Mouse (Mus musculus): Measurements from ENCODE around the gene Pla2g2d. TPM values are rescaled to one million over a fixed set of nuclear protein-coding genes. Genes with fewer than 3 reads are reported as not detected.
"Not testable (repeated sequence)": the region's sequence is repeated elsewhere in the genome, so short reads cannot be mapped to it uniquely, and the experiment has no call there.

Pla2g2d gene
- total RNA-seq, 2 experiments from 2014 or later, result 0.28 to 0.48 TPM

GRCm38 (mm10) chr4:138819101-138819500 is 43.6 kb downstream of the Pla2g2d start:
- DNase-seq (ENCODE audit: low spot score in 2 of 2), result no peak
- intact Hi-C loops (cut with DNase I), result no loop called here

DNA sequence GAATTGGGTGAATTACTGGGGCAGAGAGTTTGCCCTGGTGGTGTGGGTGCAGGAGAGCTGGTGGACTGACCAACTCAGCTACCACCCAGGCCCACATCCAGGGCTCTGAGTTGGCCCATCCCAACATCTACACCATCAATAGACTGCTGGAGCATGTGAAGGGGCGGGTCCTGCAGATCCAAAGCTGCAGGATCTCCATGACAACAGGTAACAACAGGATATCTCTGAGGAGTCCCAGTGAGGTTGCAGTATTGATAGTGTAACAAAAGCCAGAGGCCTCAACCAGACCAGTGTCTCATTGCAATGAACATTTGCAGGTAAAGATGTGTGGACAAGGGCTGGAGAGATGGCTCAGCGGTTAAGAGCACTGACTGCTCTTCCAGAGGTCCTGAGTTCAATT is 45.5 kb downstream of the Pla2g2d start:
- no peak for DNase-seq (ENCODE audit: low spot score in 2 of 2)
- intact Hi-C loops (cut with DNase I), result no loop called here

GRCm38 (mm10) chr4:138824161-138824560 is 48.6 kb downstream of the Pla2g2d start:
- intact Hi-C loops (cut with DNase I); DNase-seq (ENCODE audit: low spot score in 2 of 2): not testable (repeated sequence)

- DNase-seq (ENCODE audit: low spot score in 2 of 2), result no peak
- intact Hi-C loops (cut with DNase I), result no loop called here
Measured at GRCm38 (mm10) chr4:138824660-138825059, 49.1 kb downstream of the Pla2g2d start.

DNA sequence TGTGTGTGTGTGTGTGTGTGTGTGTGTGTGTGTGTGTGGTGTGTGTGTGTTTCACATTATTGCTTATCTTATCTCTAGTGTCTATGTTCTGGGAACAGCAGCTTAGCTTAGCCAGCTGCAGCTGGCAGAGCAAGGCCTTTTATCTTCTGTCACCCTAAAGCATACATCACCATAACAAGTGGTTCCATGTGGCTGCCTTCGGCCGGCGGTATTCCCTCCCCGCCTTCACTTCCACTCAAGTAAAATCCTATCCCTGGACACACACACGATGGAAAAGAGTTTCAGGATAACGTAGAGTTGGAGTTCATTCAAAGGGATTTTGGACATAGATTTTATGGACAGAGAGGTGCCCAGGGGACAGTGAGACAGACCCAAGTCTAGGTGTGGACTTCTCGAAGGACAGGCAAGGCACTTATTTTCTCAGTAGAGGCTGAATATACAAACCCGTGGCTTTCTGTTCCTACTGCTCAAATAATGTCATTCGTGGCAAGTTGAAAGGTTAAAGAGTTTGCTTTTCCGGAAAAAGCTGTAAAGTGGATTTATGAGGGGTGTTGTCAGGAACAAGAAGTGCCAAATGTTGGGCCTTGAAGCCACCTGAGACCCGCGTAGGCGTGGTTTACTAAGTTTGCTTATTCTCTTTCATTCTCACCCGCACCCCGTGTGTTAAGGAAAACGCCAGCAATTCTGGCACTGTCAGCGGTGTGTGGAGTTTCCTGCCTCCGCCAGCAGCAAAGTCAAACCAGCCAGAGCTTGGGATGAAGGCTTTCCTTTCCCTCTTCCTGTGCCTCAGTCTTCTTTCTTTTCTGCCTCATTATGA is 50.4 kb downstream of the Pla2g2d start:
- intact Hi-C loops (cut with DNase I), result no loop called here
- DNase-seq (ENCODE audit: low spot score in 2 of 2), result no peak

- DNase-seq (ENCODE audit: low spot score in 2 of 2), result no peak
- intact Hi-C loops (cut with DNase I), result no loop called here
Measured at GRCm38 (mm10) chr4:138827147-138827546, 51.6 kb downstream of the Pla2g2d start.

Other genes starting within 250 kb of the Pla2g2d start
- gene Vwa5b1, start 139.9 kb upstream of the Pla2g2d start, total RNA-seq (2021), result 1 to 10 TPM; 4.5 to 7.0 TPM
- gene Pla2g2c, start 50.9 kb upstream of the Pla2g2d start, total RNA-seq (2021), result under 1 TPM in 1 of 2 experiments, not detected in 1; 0.25 TPM
- 1 to 10 TPM in 1 of 2 experiments, under 1 TPM in 1; 0.98 to 1.5 TPM for gene Ubxn10, start 38.6 kb upstream of the Pla2g2d start, total RNA-seq (2021)
- gene Pla2g2f, start 18.1 kb upstream of the Pla2g2d start, total RNA-seq (2021), result not detected
- 1 to 10 TPM; 7.0 to 7.9 TPM for gene Pla2g5, start 87.7 kb downstream of the Pla2g2d start, total RNA-seq (2021)
- not detected for gene Gm13030, start 98.2 kb downstream of the Pla2g2d start, total RNA-seq (2021)
- not detected for gene Pla2g2e, start 102.2 kb downstream of the Pla2g2d start, total RNA-seq (2021)
- 10 to 100 TPM; 19.2 to 21.6 TPM for gene Otud3, start 138.2 kb downstream of the Pla2g2d start, total RNA-seq (2021)
- gene Rnf186, start 191.4 kb downstream of the Pla2g2d start, total RNA-seq (2021), result not detected
- 1 to 10 TPM; 2.2 to 3.7 TPM for gene Tmco4, start 197.2 kb downstream of the Pla2g2d start, total RNA-seq (2021)